Mouse (Mus musculus): ENCODE measurements around the gene Cdhr3.
"Not testable (repeated sequence)": the region's sequence is repeated elsewhere in the genome, so short reads cannot be mapped to it uniquely, and the experiment has no call there.

Cdhr3 gene

GRCm38 (mm10) chr12:33084683-33085082 is 8.0 kb downstream of the Cdhr3 start:
- in situ Hi-C loops (cut with MboI; ENCODE audit: low sequenced_read_pairs), result no loop called here

- in situ Hi-C loops (cut with MboI; ENCODE audit: low sequenced_read_pairs), result no loop called here
Observed at GRCm38 (mm10) chr12:33083362-33083761, 9.3 kb downstream of the Cdhr3 start.

- in situ Hi-C loops (cut with MboI; ENCODE audit: low sequenced_read_pairs), result no loop called here
Observed at GRCm38 (mm10) chr12:33076309-33076708, 16.4 kb downstream of the Cdhr3 start.

- in situ Hi-C loops (cut with MboI; ENCODE audit: low sequenced_read_pairs), result no loop called here
Observed at GRCm38 (mm10) chr12:33071901-33072672, 20.6 kb downstream of the Cdhr3 start.

GRCm38 (mm10) chr12:33068977-33069376 is 23.7 kb downstream of the Cdhr3 start:
- in situ Hi-C loops (cut with MboI; ENCODE audit: low sequenced_read_pairs), result no loop called here

- in situ Hi-C loops (cut with MboI; ENCODE audit: low sequenced_read_pairs), result no loop called here
Observed at GRCm38 (mm10) chr12:33066355-33066754, 26.3 kb downstream of the Cdhr3 start.

- in situ Hi-C loops (cut with MboI; ENCODE audit: low sequenced_read_pairs), result no loop called here
Observed at GRCm38 (mm10) chr12:33065162-33065561, 27.5 kb downstream of the Cdhr3 start.

GRCm38 (mm10) chr12:33064266-33064665 is 28.4 kb downstream of the Cdhr3 start:
- in situ Hi-C loops (cut with MboI; ENCODE audit: low sequenced_read_pairs), result no loop called here

GRCm38 (mm10) chr12:33063250-33063649 is 29.4 kb downstream of the Cdhr3 start:
- in situ Hi-C loops (cut with MboI; ENCODE audit: low sequenced_read_pairs), result no loop called here

GRCm38 (mm10) chr12:33062379-33062778 is 30.3 kb downstream of the Cdhr3 start:
- in situ Hi-C loops (cut with MboI; ENCODE audit: low sequenced_read_pairs), result not testable (repeated sequence)

- in situ Hi-C loops (cut with MboI; ENCODE audit: low sequenced_read_pairs), result no loop called here
Observed at GRCm38 (mm10) chr12:33061651-33062050, 31.0 kb downstream of the Cdhr3 start.

GRCm38 (mm10) chr12:33057231-33058048 is 35.2 kb downstream of the Cdhr3 start:
- in situ Hi-C loops (cut with MboI; ENCODE audit: low sequenced_read_pairs), result no loop called here

- in situ Hi-C loops (cut with MboI; ENCODE audit: low sequenced_read_pairs), result no loop called here
Observed at GRCm38 (mm10) chr12:33056574-33056973, 36.1 kb downstream of the Cdhr3 start.

GRCm38 (mm10) chr12:33056074-33056473 is 36.6 kb downstream of the Cdhr3 start:
- in situ Hi-C loops (cut with MboI; ENCODE audit: low sequenced_read_pairs), result no loop called here

- in situ Hi-C loops (cut with MboI; ENCODE audit: low sequenced_read_pairs), result no loop called here
Observed at GRCm38 (mm10) chr12:33053746-33054145, 38.9 kb downstream of the Cdhr3 start.

GRCm38 (mm10) chr12:33053311-33053710 is 39.4 kb downstream of the Cdhr3 start:
- in situ Hi-C loops (cut with MboI; ENCODE audit: low sequenced_read_pairs), result no loop called here

GRCm38 (mm10) chr12:33048391-33048790 is 44.3 kb downstream of the Cdhr3 start:
- in situ Hi-C loops (cut with MboI; ENCODE audit: low sequenced_read_pairs), result no loop called here

- in situ Hi-C loops (cut with MboI; ENCODE audit: low sequenced_read_pairs), result no loop called here
Observed at GRCm38 (mm10) chr12:33046434-33046833, 46.2 kb downstream of the Cdhr3 start.

GRCm38 (mm10) chr12:33045533-33046361 is 46.9 kb downstream of the Cdhr3 start:
- in situ Hi-C loops (cut with MboI; ENCODE audit: low sequenced_read_pairs), result no loop called here

GRCm38 (mm10) chr12:33041476-33041875 is 51.2 kb downstream of the Cdhr3 start:
- in situ Hi-C loops (cut with MboI; ENCODE audit: low sequenced_read_pairs), result no loop called here

GRCm38 (mm10) chr12:33040811-33041210 is 51.9 kb downstream of the Cdhr3 start:
- in situ Hi-C loops (cut with MboI; ENCODE audit: low sequenced_read_pairs), result no loop called here
